Comparison of ENCODE assay signal across 22 mouse cellular contexts in genomic region chr13:76568569-76569211, GRCm38 (mm10).
DNase-seq lines count a peak whose midpoint lies in the region; ATAC-seq and TF ChIP-seq lines count a peak whose summit lies in the region.
"Had no signal": no experiment of that assay in that cellular context is flagged by ENCODE, and none has a peak within 500 bp of the region (broad histone marks: within the 10 kb centered on the region; RNA-seq: fewer than 3 reads in every experiment).

No protein-coding gene starts in this region.

- TF ChIP-seq CTCF in stomach, postnatal 0 days (IDR thresholded peaks at IDR 0.05; ENCODE audit: low read depth) = 0 out of 2 replicates have a peak, but pooled peaks have one; percentile 9

- no peak overlapping the region for H3K4me2 ChIP-seq in midbrain, embryonic 11.5 days
- no peak overlapping the region for H3K4me2 ChIP-seq in midbrain, embryonic 16.5 days (ENCODE audit: low read length)
- no peak overlapping the region for H3K4me2 ChIP-seq in neural tube, embryonic 14.5 days (ENCODE audit: low read depth, low read length)
- no peak overlapping the region for H3K4me2 ChIP-seq in neural tube, embryonic 15.5 days
- H3K4me2 ChIP-seq in stomach, postnatal 0 days (replicated peaks; ENCODE audit: low read depth) = no peak overlapping the region
- H3K4me2 ChIP-seq: embryonic facial prominence, embryonic 13.5 days; forebrain, embryonic 12.5 days; heart, embryonic 13.5 days; hindbrain, embryonic 15.5 days had no signal

- no peaks in the 10 kb centered on the region for H3K4me1 ChIP-seq in midbrain, embryonic 11.5 days (ENCODE audit: control insufficient read depth, insufficient read depth, low read length)
- no peaks in the 10 kb centered on the region for H3K4me1 ChIP-seq in midbrain, embryonic 16.5 days (ENCODE audit: control insufficient read depth, insufficient read depth, low read length)
- no peaks in the 10 kb centered on the region for H3K4me1 ChIP-seq in neural tube, embryonic 14.5 days (ENCODE audit: control insufficient read depth, insufficient read depth, low read length)
- H3K4me1 ChIP-seq in neural tube, embryonic 15.5 days = no peaks in the 10 kb centered on the region
- no peaks in the 10 kb centered on the region for H3K4me1 ChIP-seq in stomach, postnatal 0 days (replicated peaks; ENCODE audit: control insufficient read depth, insufficient read depth)
- H3K4me1 ChIP-seq: embryonic facial prominence, embryonic 13.5 days; forebrain, embryonic 12.5 days; heart, embryonic 13.5 days; hindbrain, embryonic 15.5 days had no signal

- TF ChIP-seq EP300 in stomach, postnatal 0 days (optimal IDR thresholded peaks at IDR 0.05) = no peak

- WGBS in midbrain, embryonic 11.5 days = 73% methylated on average over 2 of the region's 2 CpGs
- 57% methylated on average over 2 of the region's 2 CpGs for WGBS in midbrain, embryonic 16.5 days
- 40% methylated on average over 2 of the region's 2 CpGs for WGBS in neural tube, embryonic 14.5 days
- WGBS in neural tube, embryonic 15.5 days = 50% methylated on average over 2 of the region's 2 CpGs
- 63% methylated on average over 2 of the region's 2 CpGs for WGBS in stomach, postnatal 0 days

- H3K4me3 ChIP-seq in midbrain, embryonic 11.5 days (ENCODE audit: low read depth, low read length) = no peak overlapping the region
- H3K4me3 ChIP-seq in midbrain, embryonic 16.5 days (ENCODE audit: low read depth, low read length) = no peak overlapping the region
- H3K4me3 ChIP-seq in neural tube, embryonic 14.5 days (ENCODE audit: low read depth, low read length) = no peak overlapping the region
- H3K4me3 ChIP-seq in neural tube, embryonic 15.5 days (replicated peaks) = no peak overlapping the region
- H3K4me3 ChIP-seq in stomach, postnatal 0 days (ENCODE audit: low read depth, low read length) = no peak overlapping the region
- H3K4me3 ChIP-seq: embryonic facial prominence, embryonic 13.5 days; forebrain, embryonic 12.5 days; gastrocnemius, adult 2 months; heart, embryonic 13.5 days; hindbrain, embryonic 15.5 days had no signal

- no peaks in the 10 kb centered on the region for H3K27me3 ChIP-seq in midbrain, embryonic 11.5 days (ENCODE audit: control insufficient read depth, insufficient read depth, low read length)
- no peaks in the 10 kb centered on the region for H3K27me3 ChIP-seq in midbrain, embryonic 16.5 days (ENCODE audit: control insufficient read depth, insufficient read depth, low read depth, low read length)
- H3K27me3 ChIP-seq in neural tube, embryonic 14.5 days (ENCODE audit: control insufficient read depth, insufficient read depth, low read length) = no peaks in the 10 kb centered on the region
- H3K27me3 ChIP-seq in neural tube, embryonic 15.5 days (replicated peaks) = no peaks in the 10 kb centered on the region
- no peaks in the 10 kb centered on the region for H3K27me3 ChIP-seq in stomach, postnatal 0 days (ENCODE audit: control insufficient read depth, insufficient read depth, low read length)
- H3K27me3 ChIP-seq: embryonic facial prominence, embryonic 13.5 days; forebrain, embryonic 12.5 days; heart, embryonic 13.5 days; hindbrain, embryonic 15.5 days; Patski had no signal

- peak; percentile 78 for ATAC-seq in frontal cortex, adult (ENCODE audit: low TSS enrichment)
- no peak for ATAC-seq in midbrain, embryonic 11.5 days (ENCODE audit: low FRiP score)
- ATAC-seq in midbrain, embryonic 16.5 days = no peak
- ATAC-seq in neural tube, embryonic 14.5 days (ENCODE audit: low read depth) = peak; percentile 71
- no peak for ATAC-seq in neural tube, embryonic 15.5 days (ENCODE audit: low FRiP score)
- ATAC-seq in stomach, postnatal 0 days (ENCODE audit: low FRiP score, low TSS enrichment) = no peak
- ATAC-seq: activated CD4-positive, CD25-positive, alpha-beta regulatory T cell, adult 4 months; forebrain, embryonic 16.5 days; Patski had no signal

- no peaks in the 10 kb centered on the region for H3K9me3 ChIP-seq in midbrain, embryonic 11.5 days (ENCODE audit: control insufficient read depth, low read length)
- no peaks in the 10 kb centered on the region for H3K9me3 ChIP-seq in midbrain, embryonic 16.5 days (replicated peaks; ENCODE audit: control insufficient read depth, low read length, poor library complexity, severe bottlenecking)
- no peaks in the 10 kb centered on the region for H3K9me3 ChIP-seq in neural tube, embryonic 14.5 days (ENCODE audit: control insufficient read depth, low read length)
- no peaks in the 10 kb centered on the region for H3K9me3 ChIP-seq in neural tube, embryonic 15.5 days (replicated peaks)
- no peaks in the 10 kb centered on the region for H3K9me3 ChIP-seq in stomach, postnatal 0 days (ENCODE audit: control insufficient read depth, low read length)
- H3K9me3 ChIP-seq: embryonic facial prominence, embryonic 13.5 days; forebrain, embryonic 12.5 days; heart, embryonic 13.5 days; hindbrain, embryonic 15.5 days had no signal

- DNase-seq in frontal cortex, postnatal 36 days (ENCODE audit: low spot score in 2 of 2) = no peak
- DNase-seq in midbrain, embryonic 11.5 days (ENCODE audit: low spot score, missing footprints) = peak; percentile 21
- no peak for DNase-seq in stomach, postnatal 0 days (ENCODE audit: low spot score)
- DNase-seq in embryo, embryonic 9.5 days (ENCODE audit: extremely low spot score) = no peak
- DNase-seq: adrenal gland, postnatal 14 days; cerebellum, adult 2 months; cerebellum, postnatal 14 days; gastrocnemius, adult 2 months; gastrocnemius, postnatal 25 days; heart, adult 11 months; heart, postnatal 36 days had no signal

- no peaks in the 10 kb centered on the region for H3K36me3 ChIP-seq in midbrain, embryonic 11.5 days (ENCODE audit: control insufficient read depth, insufficient read depth, low read length)
- H3K36me3 ChIP-seq in midbrain, embryonic 16.5 days (ENCODE audit: control insufficient read depth, insufficient read depth, low read length) = no peaks in the 10 kb centered on the region
- no peaks in the 10 kb centered on the region for H3K36me3 ChIP-seq in neural tube, embryonic 14.5 days (ENCODE audit: control insufficient read depth, insufficient read depth, low read length)
- no peaks in the 10 kb centered on the region for H3K36me3 ChIP-seq in neural tube, embryonic 15.5 days
- H3K36me3 ChIP-seq in stomach, postnatal 0 days (ENCODE audit: control insufficient read depth, insufficient read depth, low read length) = no peaks in the 10 kb centered on the region
- H3K36me3 ChIP-seq: embryonic facial prominence, embryonic 13.5 days; forebrain, embryonic 12.5 days; heart, embryonic 13.5 days; hindbrain, embryonic 15.5 days had no signal

- no peak overlapping the region for H3K9ac ChIP-seq in midbrain, embryonic 11.5 days (ENCODE audit: low read length)
- no peak overlapping the region for H3K9ac ChIP-seq in midbrain, embryonic 16.5 days (ENCODE audit: low read depth, low read length)
- no peak overlapping the region for H3K9ac ChIP-seq in neural tube, embryonic 14.5 days (replicated peaks; ENCODE audit: low read depth, low read length)
- H3K9ac ChIP-seq in neural tube, embryonic 15.5 days (replicated peaks) = no peak overlapping the region
- no peak overlapping the region for H3K9ac ChIP-seq in stomach, postnatal 0 days (ENCODE audit: low read length)
- H3K9ac ChIP-seq: embryonic facial prominence, embryonic 13.5 days; forebrain, embryonic 12.5 days; heart, embryonic 13.5 days; hindbrain, embryonic 15.5 days had no signal

- no peak overlapping the region for H3K27ac ChIP-seq in midbrain, embryonic 11.5 days (ENCODE audit: low read depth, low read length)
- no peak overlapping the region for H3K27ac ChIP-seq in midbrain, embryonic 16.5 days (ENCODE audit: low read length)
- no peak overlapping the region for H3K27ac ChIP-seq in neural tube, embryonic 14.5 days (ENCODE audit: low read depth, low read length)
- no peak overlapping the region for H3K27ac ChIP-seq in neural tube, embryonic 15.5 days (replicated peaks)
- H3K27ac ChIP-seq in stomach, postnatal 0 days (replicated peaks) = no peak overlapping the region
- H3K27ac ChIP-seq: embryonic facial prominence, embryonic 13.5 days; forebrain, embryonic 12.5 days; gastrocnemius, adult 2 months; heart, embryonic 13.5 days; hindbrain, embryonic 15.5 days had no signal

Comparison
In these comparisons a context has a peak if more than half of its experiments do, and no peak if none do; other contexts are left out.
1. ATAC-seq: peak in frontal cortex, adult (single experiment) and neural tube, embryonic 14.5 days (single experiment); none in midbrain, embryonic 11.5 days (single experiment), midbrain, embryonic 16.5 days (single experiment), neural tube, embryonic 15.5 days (single experiment) and stomach, postnatal 0 days (single experiment).